Mouse (Mus musculus) olfactory bulb, adult 2 months (tissue): ENCODE data around the gene Ppa1. TPM values are rescaled to one million over a fixed set of nuclear protein-coding genes. Genes with fewer than 3 reads are reported as not detected.

Experiments used
- H3K27ac ChIP-seq: fragments of 200-500 bp; 2 replicates; pipeline ENCODE4 v1.5.1; 2012; ENCODE audit warnings: low read depth, low read length; ENCODE audit not compliant: insufficient read depth
- H3K4me1 ChIP-seq: fragments of 200-500 bp; 2 replicates; pipeline ENCODE4 v1.6.1; 2012; ENCODE audit warnings: low read length; ENCODE audit not compliant: control insufficient read depth, insufficient read depth
- H3K4me3 ChIP-seq: fragments of 200-500 bp; 2 replicates; pipeline ENCODE4 v1.5.1; 2012; ENCODE audit warnings: mild to moderate bottlenecking, low read depth, low read length, moderate library complexity; ENCODE audit not compliant: insufficient read depth
- CTCF ChIP-seq: fragments of 200-500 bp; IDR thresholded peaks from 2 replicates; pipeline ENCODE4 v1.5.1; 2012; ENCODE audit warnings: low read depth, mild to moderate bottlenecking, low read length, moderate library complexity; ENCODE audit not compliant: insufficient read depth
- POLR2A ChIP-seq: fragments of 200-500 bp; IDR thresholded peaks from 2 replicates; pipeline ENCODE4 v1.6.1; 2012; ENCODE audit warnings: mild to moderate bottlenecking, low read depth, low read length, moderate library complexity; ENCODE audit not compliant: insufficient read depth
- WGBS: fragments of 180-500 bp; shearing (Covaris S2); methylation state at CpG from one replicate; pipeline ENCODE4 v1.1.7; 2018; 5-methylcytosine and 5-hydroxymethylcytosine counted together
- polyA plus RNA-seq: library from polyadenylated mRNA; stranded (reverse); fragments of >200 nt; gene quantifications from 2 replicates; pipeline ENCODE4 v1.2.4, GENCODE M21; 2012; ENCODE audit warnings: low replicate concordance; ENCODE audit not compliant: missing spikeins, insufficient read depth, insufficient read length

Ppa1 gene
- polyA plus RNA-seq, 1 experiment: not detected

DNA sequence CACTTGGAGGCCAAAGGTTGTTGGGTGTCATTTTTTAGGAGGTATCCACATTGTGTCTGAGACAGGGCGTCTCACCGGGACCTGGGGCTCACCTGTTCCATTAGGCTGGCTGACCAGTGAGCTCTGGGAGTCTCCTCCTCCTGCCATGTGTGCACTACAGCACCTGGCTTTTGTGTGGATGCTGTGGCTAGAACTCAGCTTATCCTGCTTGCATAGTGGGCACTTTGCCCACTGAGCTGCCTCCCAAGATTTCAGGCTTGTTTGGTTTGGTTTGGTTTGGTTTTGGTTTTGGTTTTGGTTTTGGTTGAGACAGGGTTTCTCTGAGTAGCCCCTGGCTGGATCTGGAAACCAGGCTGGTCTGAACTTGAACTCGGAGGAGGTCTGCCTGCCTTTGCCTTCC, 73.9 kb downstream of the Ppa1 start:
- TF ChIP-seq CTCF (no peak), POLR2A (no peak)
- Histone ChIP-seq H3K4me1 (no peaks in the 10 kb centered on the region; the same call in 1 of the 2 replicates), H3K4me3 (no peak overlapping the region), H3K27ac (no peak overlapping the region)
- 92% methylated on average over 3 of the region's 3 CpGs for WGBS

DNA sequence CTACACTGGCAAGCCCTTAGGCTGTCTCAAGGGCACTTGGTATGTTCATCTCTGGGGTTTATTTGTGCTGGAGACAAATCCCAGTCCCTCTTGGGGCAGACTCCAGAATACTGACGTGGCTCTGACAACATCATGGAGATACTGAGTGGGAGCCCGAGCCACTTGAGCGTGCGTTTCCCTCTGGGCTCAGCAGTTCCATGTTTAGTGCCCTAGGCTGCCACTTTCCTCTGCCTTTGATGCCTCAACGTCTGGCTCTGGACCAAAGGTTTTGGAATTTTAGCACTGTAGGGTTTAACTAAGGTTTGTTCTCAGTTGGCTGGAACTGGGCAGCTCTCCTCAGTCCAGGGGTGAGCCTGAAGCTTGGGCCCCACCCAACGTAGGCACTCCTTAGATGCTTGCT, 74.9 kb downstream of the Ppa1 start:
- H3K4me1 ChIP-seq: no peaks in the 10 kb centered on the region; the same call in 1 of the 2 replicates
- no peak overlapping the region for H3K4me3 ChIP-seq
- WGBS: 63% methylated on average over 6 of the region's 6 CpGs
- no peak for TF ChIP-seq CTCF
- no peak overlapping the region for H3K27ac ChIP-seq

Other genes starting within 250 kb of the Ppa1 start
- not detected in 2 replicates for gene Nodal, start 230.6 kb upstream of the Ppa1 start, polyA plus RNA-seq
- 105 TPM in 1 of 2 replicates, not detected in the other for gene Eif4ebp2, start 195.9 kb upstream of the Ppa1 start, polyA plus RNA-seq
- not detected in 2 replicates for gene Lrrc20, start 172.8 kb upstream of the Ppa1 start, polyA plus RNA-seq
- gene Npffr1, start 53.1 kb upstream of the Ppa1 start, polyA plus RNA-seq: 173,703 TPM in 1 of 2 replicates, not detected in the other
- gene Sar1a, start 31.7 kb downstream of the Ppa1 start, polyA plus RNA-seq: 703 TPM in 1 of 2 replicates, not detected in the other
- gene Tysnd1, start 47.0 kb downstream of the Ppa1 start, polyA plus RNA-seq: not detected in 2 replicates
- not detected in 2 replicates for gene Aifm2, start 66.7 kb downstream of the Ppa1 start, polyA plus RNA-seq
- not detected in 2 replicates for gene H2afy2, start 135.6 kb downstream of the Ppa1 start, polyA plus RNA-seq